Mouse (Mus musculus): ENCODE data around the gene Gpr27.

Gene Gpr27

DNA sequence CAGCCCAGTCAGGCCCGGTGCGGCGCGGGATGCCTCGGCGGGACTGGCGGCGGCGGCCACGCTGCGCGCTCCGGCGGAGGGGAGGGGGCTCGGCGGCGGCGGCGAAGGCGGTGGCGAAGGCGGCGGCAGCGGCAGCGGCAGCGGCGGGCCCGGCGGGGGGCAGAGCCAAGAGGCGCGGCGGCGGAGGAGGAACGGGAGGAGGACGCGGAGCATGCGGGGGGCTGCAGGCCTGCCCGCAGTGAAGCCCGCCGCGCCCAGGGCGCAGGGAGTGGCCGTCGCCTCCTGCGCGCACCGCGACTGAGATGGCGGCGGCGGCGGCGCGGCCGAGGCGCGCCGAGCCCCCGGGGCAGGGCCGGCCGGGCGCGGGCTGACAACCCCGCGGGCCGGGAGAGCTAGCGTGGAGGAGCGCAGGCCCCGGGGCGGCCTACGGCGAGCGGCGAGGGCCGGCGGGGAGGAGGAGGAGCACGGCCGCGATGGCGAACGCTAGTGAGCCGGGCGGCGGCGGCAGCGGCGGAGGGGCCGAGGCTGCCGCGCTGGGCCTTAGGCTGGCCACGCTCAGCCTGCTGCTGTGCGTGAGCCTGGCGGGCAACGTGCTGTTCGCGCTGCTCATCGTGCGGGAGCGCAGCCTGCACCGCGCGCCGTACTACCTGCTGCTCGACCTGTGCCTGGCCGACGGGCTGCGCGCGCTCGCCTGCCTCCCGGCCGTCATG lies at the start of gene Gpr27:
Gene Gpr27, plus strand, starts transcription at position 474 of the 710 bp plus-strand sequence.
- no peak for DNase-seq (ENCODE audit: low spot score in 2 of 2)

DNA sequence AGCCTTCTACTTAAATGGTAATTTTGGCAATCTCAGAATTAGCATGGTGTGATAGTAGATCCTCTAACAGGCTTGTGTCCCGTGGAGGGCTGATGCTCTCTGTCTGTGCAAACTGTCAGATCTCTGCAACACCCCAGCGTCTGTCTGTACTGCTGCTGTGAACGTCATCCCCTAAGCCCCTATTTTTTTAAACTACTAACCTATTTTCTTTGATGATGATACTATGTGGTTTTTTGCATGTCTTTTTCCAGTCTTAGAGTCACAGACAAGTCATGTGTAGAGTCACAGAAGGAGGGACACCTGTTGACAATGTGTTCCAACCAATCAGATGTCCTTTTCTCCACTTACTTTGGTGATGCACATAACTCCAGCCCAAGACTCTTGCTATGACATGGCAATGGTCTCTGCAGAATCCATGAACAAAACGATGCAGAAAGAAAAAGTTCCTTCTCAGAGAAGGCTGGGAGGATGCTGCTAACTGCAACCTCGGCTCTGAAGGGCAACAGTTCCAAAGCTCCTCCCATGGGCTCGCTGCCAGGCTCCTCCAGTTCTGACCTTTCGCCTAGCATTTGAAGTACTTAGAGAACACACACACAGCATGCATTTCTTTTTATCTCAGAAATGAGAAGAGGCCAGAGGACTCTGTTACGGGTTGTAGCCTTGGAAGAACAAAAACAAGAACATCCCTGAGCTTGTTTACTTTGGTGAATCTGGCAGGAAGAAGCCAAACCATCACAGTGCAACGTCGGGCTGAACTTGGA lies 48.9 kb upstream of the Gpr27 start:
- no peak for DNase-seq (ENCODE audit: low spot score in 2 of 2)

DNA sequence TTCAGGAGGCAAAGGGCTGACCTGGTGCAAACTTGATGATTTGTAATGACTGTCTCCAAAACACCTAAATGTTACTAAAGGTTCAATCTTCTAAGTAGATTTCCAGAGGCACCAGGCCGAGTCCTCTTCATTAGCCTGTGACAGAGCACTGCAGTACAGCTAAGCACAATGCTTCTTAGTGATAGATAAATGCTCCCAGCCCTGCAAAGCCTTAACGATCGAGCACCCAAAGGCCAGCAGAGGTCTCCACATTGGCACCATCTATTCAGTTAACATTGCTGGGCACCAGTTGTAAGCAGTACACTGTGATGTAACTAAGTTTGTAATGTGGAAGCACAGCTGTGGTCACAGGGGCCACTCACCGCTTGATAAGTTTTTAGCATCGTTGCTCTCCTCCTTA lies 48.1 kb upstream of the Gpr27 start:
- DNase-seq (ENCODE audit: low spot score in 2 of 2): no peak

DNA sequence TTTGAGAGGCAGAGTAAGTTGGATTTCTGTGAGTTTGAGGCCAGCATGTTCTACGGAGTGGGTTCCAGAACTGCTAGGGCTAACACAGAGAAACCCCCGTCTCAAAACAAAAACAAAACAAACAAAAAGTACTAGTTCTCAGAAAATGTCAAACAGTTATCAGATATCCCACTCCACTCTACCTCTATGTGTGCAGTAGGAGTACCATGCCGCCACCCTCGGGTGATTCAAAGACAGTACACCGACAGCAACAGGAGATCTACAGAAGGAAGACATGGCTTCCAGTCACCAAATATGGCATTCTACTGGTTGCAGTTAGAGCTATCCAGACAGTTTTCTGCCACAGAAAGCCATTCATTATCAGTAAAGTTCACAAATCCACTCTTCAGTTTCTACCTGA lies 47.6 kb upstream of the Gpr27 start:
- no peak for DNase-seq (ENCODE audit: low spot score in 2 of 2)

DNA sequence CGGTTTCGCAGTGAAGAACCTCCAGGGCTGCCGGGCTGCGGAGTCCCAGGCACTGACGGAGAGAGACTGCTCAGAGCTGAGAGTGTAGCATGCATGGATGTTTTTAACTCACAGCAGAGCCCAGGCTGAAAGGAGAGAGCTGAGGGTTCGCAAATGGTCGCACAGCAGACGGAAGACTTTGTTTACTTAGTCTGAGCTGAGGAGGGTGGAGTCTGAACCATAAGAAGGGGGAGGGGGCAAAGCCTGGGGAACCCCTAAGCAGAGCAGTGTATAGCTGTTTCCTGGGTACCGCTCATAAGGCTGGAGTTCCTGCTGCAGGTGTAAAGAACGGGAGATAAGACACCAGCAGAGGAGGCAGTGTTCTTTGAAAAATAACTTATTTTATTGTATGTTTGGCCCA lies 46.1 kb upstream of the Gpr27 start:
- no peak for DNase-seq (ENCODE audit: low spot score in 2 of 2)

DNA sequence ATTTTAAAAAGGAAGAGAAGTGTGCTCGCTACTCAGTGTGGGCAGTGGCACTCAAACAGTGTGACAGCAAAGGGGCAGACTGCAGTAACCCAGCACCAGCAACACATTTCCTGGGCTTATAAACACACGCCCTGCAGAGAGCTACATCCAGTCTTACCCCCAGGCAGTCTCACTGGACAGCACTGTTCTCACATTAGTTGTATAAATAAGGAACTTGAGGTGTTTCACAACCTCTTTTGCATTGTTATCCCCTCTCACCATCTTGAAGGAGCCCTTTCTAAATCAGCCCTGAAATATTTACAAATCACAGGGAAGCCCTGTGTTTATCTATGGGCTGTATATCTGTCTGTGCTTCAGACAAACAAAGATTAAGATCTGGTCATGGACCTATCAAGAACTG lies 43.2 kb upstream of the Gpr27 start:
- DNase-seq (ENCODE audit: low spot score in 2 of 2): peak; percentile 21 to 23

DNA sequence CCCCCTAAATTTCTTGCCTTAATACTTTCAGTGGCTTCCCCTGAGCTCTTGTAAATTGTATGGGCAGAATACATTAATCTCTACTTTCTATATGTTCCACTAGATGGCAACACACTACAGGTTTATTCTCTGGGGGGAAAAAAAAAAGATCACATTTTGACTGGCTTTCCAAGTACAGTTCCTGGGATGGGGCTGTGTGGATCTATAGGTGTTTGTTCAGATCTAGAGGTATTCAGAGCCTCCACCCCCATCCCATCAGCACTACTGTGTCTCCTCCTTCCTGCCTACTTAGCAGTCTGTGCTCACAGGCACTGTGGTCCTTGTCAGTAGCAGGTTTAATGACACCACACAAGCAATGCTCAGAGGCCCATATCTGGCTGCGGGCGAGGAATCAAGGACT lies 40.1 kb upstream of the Gpr27 start:
- no peak for DNase-seq (ENCODE audit: low spot score in 2 of 2)

DNA sequence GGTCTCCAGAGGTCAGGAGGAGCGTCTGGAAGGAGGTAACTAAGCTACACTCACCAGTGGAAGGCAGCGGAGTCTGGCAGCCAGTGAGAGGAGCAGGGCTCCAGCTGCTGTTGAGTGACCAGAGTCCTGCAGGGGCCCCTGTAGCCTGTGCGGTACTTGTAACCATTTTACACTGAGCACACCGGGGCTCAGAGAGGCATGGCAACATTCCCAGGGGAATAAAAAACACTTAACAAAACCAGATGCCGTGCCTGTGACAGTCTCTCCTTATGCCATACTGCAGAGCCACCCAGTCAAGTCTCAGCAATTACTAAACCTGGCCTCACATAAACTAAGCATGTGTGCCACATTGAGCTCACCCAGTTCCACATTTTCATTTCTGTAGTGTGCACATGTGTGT lies 38.1 kb upstream of the Gpr27 start:
- no peak for DNase-seq (ENCODE audit: low spot score in 2 of 2)

DNA sequence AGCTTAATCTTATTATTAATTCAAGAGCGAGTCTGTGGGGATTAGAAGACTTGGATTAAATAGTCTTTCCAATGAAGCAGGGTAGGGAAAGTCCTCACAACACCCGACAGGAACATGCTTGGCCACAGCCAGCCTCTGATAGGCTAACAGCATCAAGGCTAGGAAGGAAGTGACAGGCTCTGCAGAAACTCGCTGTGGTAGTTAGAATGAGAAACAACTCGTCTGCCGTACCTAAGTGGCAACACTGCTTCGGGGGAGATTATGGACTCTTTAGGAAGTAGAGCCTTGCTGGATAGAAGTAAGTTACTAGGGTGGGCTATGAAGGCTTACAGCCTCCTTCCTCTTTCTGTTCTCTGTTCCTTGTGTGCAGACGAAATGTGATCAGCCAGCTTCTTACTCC lies 37.0 kb upstream of the Gpr27 start:
- DNase-seq (ENCODE audit: low spot score in 2 of 2): peak; percentile 31 to 40

DNA sequence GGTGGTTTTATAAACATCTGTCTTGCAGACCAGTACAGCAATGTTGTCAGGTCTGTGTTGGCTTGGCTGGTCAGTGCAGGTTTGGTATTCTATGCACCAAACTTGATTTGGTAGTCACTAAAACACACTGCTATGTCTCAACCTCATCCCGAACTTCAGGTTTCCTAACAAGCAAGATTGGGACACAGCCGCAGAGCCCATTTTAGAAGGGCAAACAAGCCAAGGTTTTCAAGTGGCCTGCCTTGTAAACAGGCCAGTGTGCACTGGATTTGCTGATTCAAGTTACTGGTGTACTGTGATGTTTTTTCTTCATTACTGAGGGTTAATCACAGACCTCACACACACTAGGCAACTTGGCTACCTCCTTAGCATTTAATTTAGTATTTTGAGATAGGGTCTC lies 36.4 kb upstream of the Gpr27 start:
- no peak for DNase-seq (ENCODE audit: low spot score in 2 of 2)

DNA sequence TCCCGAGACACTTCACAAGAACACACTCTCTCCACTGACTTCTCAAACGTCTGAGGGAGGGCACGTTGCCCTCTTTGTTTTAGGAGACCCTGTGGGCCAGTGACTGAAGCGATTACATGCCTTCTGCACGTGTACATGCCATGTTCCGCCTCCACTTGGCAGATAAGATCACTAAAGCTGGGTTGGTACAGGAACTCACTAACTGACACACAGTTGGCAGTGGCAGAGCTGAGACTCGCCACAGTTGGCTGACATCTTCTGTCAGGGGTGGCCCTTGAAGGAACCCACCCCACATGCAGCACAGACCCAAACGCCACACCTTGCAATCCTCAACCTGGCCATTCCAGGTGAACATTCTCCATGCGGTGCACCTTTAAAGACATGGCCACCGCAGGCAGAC lies 33.9 kb upstream of the Gpr27 start:
- DNase-seq (ENCODE audit: low spot score in 2 of 2): no peak

DNA sequence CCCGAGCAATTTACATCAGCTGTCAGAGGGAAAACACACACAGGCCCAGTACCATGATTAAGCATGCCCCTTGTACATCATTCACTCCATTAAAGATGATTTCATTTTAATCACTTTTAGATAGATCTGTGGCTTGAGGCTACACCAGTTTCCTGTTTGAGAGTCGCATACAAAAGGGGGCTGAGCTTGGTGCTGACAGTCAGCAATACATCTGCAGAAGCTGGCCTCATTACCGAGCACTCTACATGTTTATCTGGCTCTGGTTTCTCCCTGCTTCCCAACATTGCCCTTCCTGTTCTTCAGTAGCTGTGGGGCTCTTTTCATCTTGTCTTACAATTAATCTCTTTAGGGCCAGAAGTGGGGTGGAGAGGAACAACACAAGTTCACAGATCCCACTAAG lies 32.0 kb upstream of the Gpr27 start:
- DNase-seq (ENCODE audit: low spot score in 2 of 2): no peak

DNA sequence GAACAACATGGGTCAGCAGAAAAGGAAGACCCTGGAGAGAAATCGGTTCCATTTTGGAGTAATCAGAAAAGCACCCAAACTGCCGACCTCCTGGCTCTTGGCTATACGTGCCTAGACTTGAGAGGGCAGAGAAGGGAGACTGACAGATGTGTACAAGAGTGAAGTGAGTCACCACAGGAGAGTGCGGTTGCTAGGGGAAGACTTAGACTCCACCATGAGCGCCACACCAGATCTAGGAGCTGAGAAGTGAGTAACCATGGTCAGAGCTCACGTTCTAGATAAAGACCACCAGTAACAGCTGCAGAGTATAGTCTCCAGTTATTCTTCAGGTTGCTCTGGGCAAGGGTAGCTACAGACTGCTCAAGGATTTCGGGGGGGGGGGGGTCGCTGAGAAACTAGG lies 29.2 kb upstream of the Gpr27 start:
- DNase-seq (ENCODE audit: low spot score in 2 of 2): no peak

DNA sequence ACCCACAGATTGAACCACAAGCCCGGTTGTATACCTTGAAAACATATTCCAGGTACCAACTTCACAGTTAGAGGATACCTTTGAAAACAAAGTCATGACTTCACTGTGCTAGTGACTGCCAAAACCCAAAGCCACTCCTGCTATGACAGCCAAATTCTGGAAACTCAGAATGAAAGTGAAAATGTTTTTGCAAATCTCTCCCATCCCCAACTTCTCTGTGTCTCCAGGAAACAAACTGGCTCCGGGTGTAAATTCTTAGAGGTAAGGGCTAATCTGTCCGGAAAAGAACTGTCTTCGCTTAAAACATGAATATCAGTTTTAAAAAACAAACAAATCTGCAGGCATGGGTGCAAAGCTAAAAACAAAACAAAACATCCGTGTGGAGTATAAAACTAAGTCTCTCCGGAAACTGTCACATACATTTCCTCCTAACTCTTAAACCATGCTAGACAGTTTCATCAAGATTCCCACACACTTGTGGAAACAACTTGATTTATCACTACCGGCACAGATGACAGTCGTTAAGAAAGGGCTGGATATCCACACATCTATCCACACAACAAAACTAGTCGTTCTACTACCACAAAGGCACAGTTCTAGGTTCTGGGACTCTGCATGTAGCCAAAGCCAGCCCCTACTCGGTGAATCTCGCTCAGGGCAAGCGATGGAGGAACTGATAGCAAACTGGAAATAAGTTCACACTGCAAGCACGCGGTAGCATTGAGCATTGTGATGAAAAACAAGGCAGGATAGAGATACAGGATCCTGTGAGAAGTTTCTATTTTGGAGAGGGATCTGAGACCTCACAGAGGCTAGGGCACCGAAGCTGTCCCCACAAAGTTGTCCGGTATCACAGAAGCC lies 26.8 kb upstream of the Gpr27 start:
- DNase-seq (ENCODE audit: low spot score in 2 of 2): no peak

DNA sequence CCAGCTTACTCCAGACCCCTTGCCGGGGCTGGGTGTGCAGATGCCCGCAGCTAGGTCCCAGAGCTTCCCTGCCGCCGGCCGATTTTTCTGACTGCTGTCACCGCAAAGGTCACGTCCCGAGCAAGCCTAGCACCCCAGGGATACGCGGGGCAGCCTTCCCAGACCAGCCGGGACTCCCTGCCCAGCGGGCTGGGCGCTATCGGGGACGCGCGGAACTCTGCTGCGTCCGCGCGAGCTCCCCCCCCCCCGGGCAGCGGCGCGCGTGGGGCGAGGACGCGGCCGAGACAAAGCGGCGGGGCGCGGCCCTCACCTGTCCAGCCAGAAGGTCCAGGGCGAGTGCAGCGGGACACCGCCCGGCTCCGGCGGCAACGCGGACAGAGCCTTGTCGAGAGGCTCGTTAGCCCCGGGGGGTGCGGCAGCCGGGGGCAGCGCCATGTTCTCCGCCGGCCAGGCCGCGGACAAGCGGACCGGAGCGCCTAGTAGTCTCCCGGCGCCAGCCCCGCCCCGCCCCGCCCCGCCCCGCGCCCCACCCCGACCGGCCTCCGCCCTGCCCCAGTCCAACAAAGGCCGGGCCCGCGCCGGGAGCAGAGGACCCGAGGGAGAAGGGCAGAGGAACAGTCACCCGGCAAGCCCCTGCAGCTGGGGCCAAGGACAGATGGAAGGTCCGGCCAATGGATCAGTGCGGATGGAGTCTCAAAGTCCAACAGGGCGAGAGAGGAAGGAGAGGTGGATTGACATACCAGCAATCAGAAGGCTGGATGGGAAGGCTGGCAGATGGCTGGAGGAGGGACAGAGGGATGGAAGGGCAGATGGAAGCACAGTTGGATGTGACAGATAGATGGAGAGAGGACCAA lies 25.9 kb upstream of the Gpr27 start, which contains the start of the genes Eif4e3 and Gm20696:
Gene Eif4e3, minus strand, starts transcription at position 454 of the 854 bp plus-strand sequence.
Gene Gm20696, minus strand, starts transcription at position 480 of the 854 bp plus-strand sequence.
- peak; percentile 19 to 34 for DNase-seq (ENCODE audit: low spot score in 2 of 2)

DNA sequence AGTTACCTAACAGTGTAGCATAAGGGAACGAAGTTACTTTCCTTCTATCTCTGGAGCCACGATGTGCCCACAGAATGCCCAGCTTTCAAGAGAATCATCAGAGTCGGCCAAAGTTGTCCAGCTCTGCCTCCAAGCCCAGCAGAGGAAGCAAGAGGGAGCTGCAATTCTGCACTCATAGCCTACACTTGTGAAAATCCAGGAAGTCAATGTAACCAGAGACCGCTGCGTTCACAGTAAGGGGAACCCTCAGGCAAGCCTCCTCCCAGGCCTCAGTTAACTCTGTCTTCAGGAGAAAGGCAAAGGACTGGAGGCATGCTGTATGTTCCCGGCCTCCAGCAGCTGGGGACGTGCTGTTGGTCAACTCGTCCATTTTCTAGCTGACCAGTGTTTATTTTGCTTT lies 25.2 kb upstream of the Gpr27 start:
- no peak for DNase-seq (ENCODE audit: low spot score in 2 of 2)

DNA sequence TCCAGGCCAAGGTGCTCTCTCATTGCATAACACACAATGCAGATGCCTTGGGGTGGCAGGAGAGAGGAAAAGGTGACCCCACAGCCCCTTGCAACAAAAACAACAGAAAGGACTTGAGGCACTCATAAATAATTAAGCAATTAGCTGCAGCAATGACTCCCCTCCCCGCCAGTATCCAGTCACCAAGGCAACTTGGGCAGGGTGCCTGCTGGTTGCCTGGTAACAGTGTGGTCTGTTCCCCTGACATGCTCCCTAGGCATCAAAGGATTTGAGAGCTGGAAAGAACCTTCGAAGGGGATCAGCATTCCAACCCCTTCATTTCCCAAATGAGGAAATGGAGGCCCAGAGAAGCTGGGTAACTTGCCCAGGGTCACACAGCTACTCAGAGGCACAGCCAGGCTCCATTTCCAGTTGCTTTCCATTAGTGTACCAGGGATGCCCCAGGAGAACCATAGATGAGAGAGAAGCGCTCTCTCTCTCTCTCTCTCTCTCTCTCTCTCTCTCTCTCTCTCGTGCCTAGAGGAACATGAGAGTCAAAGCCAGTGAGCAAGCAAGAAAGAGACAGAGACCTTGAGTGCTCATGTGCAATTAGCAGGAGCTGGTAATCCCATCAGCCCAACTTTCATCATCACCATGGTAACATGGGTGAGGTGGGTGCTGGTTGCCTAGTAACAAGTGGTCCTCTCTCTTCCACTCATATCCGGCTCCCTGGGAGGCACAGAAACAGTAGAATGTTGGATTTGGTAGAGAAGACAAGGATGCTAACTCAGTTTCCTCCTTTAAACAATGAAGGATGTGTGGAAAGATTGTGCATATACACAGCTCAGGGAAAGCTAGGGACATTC lies 22.8 kb upstream of the Gpr27 start:
- DNase-seq (ENCODE audit: low spot score in 2 of 2): no peak

DNA sequence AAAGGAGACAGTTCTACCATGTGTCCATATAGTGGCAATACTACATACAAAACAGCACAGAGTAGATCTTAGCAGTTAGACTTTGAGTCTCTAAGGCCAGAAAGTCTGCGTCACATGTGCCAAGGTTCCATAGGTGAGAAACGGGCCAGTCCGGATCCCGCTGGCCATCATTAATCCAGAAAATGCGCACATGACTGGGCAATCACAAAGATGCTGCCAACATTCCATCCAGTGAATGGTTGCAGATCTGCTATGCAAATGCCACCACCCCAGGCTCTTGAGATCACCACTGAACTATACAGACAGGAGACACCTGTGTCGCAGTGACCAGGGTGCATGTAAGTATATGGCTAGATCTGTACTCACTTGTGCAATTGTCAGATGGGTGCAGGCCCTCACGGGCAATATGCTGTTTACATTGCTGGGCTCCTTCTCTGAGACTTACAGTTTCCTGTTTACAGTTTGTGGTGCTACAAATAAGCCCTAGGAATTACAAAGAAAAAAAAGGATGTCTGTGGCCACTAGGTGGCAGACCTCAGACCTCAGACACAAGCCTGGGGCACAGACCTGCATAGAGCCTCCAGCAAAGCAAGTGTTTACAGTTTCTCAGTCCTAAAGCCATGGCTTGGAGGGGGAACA lies 21.9 kb upstream of the Gpr27 start:
- DNase-seq (ENCODE audit: low spot score in 2 of 2): peak; percentile 27 to 29

DNA sequence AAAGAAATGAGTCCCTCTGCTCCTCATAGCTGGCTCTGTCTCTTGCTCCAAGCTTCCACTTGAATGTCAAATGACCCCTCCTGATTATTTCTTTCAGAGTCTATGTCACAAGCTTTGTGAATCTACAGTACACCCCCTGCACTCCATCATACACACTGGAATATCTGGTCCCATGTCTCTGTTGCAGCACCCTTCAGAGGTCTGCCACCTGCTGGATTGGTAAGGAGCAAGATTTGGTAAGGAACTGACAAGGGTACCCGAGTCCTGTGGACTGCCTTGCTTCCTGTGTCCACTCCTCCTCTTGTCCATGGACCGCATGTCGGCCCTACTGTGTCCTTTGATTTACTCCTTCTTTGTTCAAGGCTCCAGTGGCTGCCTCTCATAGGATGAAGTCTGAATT lies 20.7 kb upstream of the Gpr27 start:
- no peak for DNase-seq (ENCODE audit: low spot score in 2 of 2)

DNA sequence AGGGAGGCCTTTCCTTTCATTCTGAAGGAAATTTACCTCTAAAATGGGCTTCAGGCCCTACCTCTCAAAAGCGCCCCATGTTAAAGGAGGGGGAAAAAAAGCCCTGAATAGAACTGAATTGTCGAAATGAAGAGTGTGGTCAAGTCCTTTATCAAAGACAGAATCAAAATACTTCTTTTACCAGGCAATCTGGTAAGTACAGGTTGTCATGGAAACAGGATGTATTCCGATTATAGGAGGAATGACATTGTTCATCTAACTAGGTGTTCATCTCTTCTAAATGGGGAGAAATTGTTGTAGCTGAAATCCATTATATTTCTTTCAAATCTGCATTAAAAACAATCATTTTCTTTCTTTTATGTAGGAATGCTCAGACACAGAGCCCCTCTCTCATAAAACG lies 18.0 kb upstream of the Gpr27 start:
- no peak for DNase-seq (ENCODE audit: low spot score in 2 of 2)
